Mouse (Mus musculus) CH12.LX (cell line): ENCODE data around the gene Tusc1. TPM values are rescaled to one million over a fixed set of nuclear protein-coding genes. Genes with fewer than 3 reads are reported as not detected.

ENCODE experiments used
- DNase-seq: peaks from one replicate; pipeline ENCODE4 v3.0.0-alpha.2; 2013; ENCODE audit errors: extremely low read depth
- H3K27ac ChIP-seq: 2 replicates; pipeline ENCODE4 v1.5.1; 2012; ENCODE audit warnings: low read depth, mild to moderate bottlenecking, control low read depth, moderate library complexity; ENCODE audit not compliant: insufficient read depth
- H3K27me3 ChIP-seq: replicated peaks from 2 replicates; pipeline ENCODE3; 2012; ENCODE audit warnings: inconsistent platforms
- H3K36me3 ChIP-seq, 2 experiments: replicated peaks in 1 of 2; 2 replicates each; pipeline versions ENCODE3 to v1.6.1; 2012; ENCODE audit warnings: inconsistent platforms in 1 of 2, low read length in 1 of 2, mild to moderate bottlenecking in 1 of 2, mixed read lengths in 1 of 2, moderate library complexity in 1 of 2; ENCODE audit not compliant: control insufficient read depth in 1 of 2, insufficient read depth in 1 of 2
- H3K4me1 ChIP-seq, 2 experiments: 2 replicates each; pipeline ENCODE4 v1.6.1; 2012; ENCODE audit warnings: inconsistent platforms in 1 of 2, moderate library complexity in 1 of 2; ENCODE audit not compliant: insufficient read depth in 2 of 2, control insufficient read depth in 1 of 2
- H3K4me2 ChIP-seq: 2 replicates; pipeline ENCODE4 v1.6.1; 2012; ENCODE audit warnings: low read depth, mild to moderate bottlenecking, control low read depth; ENCODE audit not compliant: poor library complexity, insufficient read depth, severe bottlenecking
- H3K4me3 ChIP-seq, 3 experiments: fragments of 150-350 bp in 1 of 3; sonication (generic) in 1 of 3; replicated peaks in 1 of 3; 2 replicates each; pipeline versions ENCODE3 to v1.5.1; 2011 to 2012; ENCODE audit warnings: low read depth in 2 of 3, low read length in 2 of 3, mild to moderate bottlenecking in 2 of 3, moderate library complexity in 2 of 3, control low read depth in 1 of 3, improper control_type of control experiment in 1 of 3, inconsistent platforms in 1 of 3, mixed read lengths in 1 of 3; ENCODE audit not compliant: poor library complexity in 1 of 3
- H3K79me2 ChIP-seq: replicated peaks from 2 replicates; pipeline ENCODE4 v1.6.1; 2012; ENCODE audit warnings: mild to moderate bottlenecking, moderate library complexity; ENCODE audit not compliant: control insufficient read depth, poor library complexity, insufficient read depth, severe bottlenecking; ENCODE audit errors: extremely low read depth
- H3K9ac ChIP-seq: 2 replicates; pipeline ENCODE4 v1.6.1; 2012; ENCODE audit warnings: low read depth, mild to moderate bottlenecking, control low read depth, moderate library complexity; ENCODE audit not compliant: insufficient read depth
- H3K9me3 ChIP-seq: replicated peaks from 2 replicates; pipeline ENCODE3; 2012; ENCODE audit warnings: low read length, inconsistent platforms, mixed read lengths
- GABPA ChIP-seq: IDR thresholded peaks from 2 replicates; pipeline ENCODE4 v1.6.1; 2012; ENCODE audit warnings: low read depth, low read length, improper control_type of control experiment, inconsistent platforms; ENCODE audit not compliant: insufficient replicate concordance
- MXI1 ChIP-seq: IDR thresholded peaks from 2 replicates; pipeline ENCODE4 v1.6.1; 2011; ENCODE audit warnings: mild to moderate bottlenecking, low read depth, low read length, improper control_type of control experiment
- dilution Hi-C: fragments of 300-500 bp; cut with MboI; formaldehyde crosslinking; loops from 2 replicates; pipeline ENCODE4 v1.14.3; 2020; ENCODE audit warnings: low sequenced_read_pairs; ENCODE audit not compliant: extremely low pct_unique_long_range_greater_than_20kb, extremely low pct_ligation_motif_present
- in situ Hi-C: fragments of 300-500 bp; cut with MboI; formaldehyde crosslinking; loops from 3 replicates; pipeline ENCODE4 v1.14.3; 2019; ENCODE audit warnings: low sequenced_read_pairs, low pct_ligation_motif_present, low pct_unique_long_range_greater_than_20kb, mixed read lengths
- polyA plus RNA-seq: library from polyadenylated mRNA; unstranded; fragments of >175 nt; gene quantifications from 2 replicates; pipeline ENCODE4 v1.2.1, GENCODE M21; 2012; ENCODE audit warnings: low read depth; ENCODE audit not compliant: insufficient read length
- total RNA-seq, 2 experiments: library from RNA; depleted of rRNA; stranded (reverse); fragments of 300-350 nt in 1 of 2; fragments of >200 nt in 1 of 2; gene quantifications; 2 replicates each; pipeline ENCODE4 v1.2.3; 2012 to 2014

Tusc1 gene
- total and polyA plus RNA-seq, 3 experiments, result not detected

DNA sequence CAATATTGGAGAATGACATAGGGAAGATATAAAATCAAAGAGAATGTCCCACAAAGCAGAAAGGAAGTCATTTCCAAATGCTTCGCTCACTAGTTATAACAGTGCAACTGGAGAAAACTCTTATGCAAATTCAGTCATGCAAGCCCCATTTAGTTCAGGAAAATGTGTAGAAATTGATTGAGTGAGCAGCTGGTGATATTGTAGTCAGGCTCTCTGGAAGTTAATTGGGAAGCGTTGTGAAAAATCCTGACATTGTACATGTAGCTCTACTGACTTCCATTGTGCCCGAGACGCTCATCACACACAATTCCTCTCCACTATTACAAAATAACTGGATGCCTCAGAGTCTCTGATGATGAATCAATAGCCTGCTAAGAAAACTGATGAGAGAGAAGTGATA is 49.2 kb downstream of the Tusc1 start:
- no peak overlapping the region for H3K4me3 ChIP-seq
- no peaks in the 10 kb centered on the region for H3K27me3 ChIP-seq
- dilution Hi-C loops, result no loop called here
- no peaks in the 10 kb centered on the region for H3K4me1 ChIP-seq
- no peaks in the 10 kb centered on the region for H3K9me3 ChIP-seq
- no peaks in the 10 kb centered on the region for H3K79me2 ChIP-seq
- DNase-seq, result no peak
- H3K27ac ChIP-seq, result no peak overlapping the region
- H3K9ac ChIP-seq, result no peak overlapping the region
- no peak overlapping the region for H3K4me2 ChIP-seq
- in situ Hi-C loops, result no loop called here
- H3K36me3 ChIP-seq, result no peaks in the 10 kb centered on the region
- TF ChIP-seq MXI1 (no peak), GABPA (no peak)
